Mouse (Mus musculus): Measurements from ENCODE around the gene Zswim8. TPM values are rescaled to one million over a fixed set of nuclear protein-coding genes. Genes with fewer than 3 reads are reported as not detected.

Gene Zswim8
- 48.8 and 105 TPM in 2 replicates for polyA plus RNA-seq (2011; ENCODE audit: insufficient read depth, insufficient read length, low replicate concordance, missing spikeins)

DNA sequence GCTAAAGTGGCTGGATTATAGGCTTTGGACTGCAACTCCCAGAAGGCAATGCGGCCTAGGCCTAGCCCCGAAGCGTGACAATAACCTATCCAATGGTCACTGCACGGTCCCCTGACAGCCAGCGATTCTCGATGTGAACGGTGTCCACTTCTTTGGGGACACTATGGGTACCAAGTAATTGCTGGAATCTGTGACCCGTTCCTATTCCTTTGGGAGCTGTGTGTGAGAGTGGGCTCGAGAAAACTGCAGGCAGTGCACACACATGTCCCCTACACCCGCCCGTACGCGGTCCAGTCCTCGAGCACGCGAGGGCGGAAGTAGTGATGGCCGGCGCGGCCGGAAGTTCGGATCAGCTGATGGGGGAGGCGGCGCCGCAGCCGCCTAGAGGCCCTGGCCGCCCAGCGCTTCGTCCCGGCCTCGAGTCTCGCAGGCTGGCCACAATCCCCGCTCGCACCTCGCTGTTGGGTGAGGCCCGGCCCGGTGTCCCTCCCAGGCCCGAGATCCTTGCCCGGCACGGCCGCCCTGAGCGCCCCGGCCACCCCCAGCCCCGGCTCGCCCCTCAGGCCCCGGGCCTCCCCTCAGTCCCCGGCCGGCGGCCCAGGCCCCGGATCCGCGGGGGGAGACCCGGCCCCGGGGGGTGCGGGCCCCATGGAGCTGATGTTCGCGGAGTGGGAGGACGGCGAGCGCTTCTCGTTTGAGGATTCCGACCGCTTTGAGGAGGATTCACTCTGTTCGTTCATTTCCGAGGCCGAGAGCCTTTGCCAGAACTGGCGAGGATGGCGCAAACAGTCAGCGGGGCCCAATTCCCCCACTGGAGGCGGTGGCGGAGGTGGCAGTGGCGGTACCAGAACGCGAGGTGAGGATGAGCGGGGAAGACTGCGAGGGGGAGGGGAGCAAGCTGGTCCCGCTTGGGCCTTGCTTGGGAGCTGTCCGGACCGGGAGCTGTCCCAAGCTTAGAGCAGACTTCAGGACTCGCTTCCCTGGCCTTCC, at the start of gene Zswim8:
Gene Zswim8, plus strand, starts transcription at position 352 of the 990 bp plus-strand sequence.
- under 1% methylated on average over 80 of the region's 80 CpGs for WGBS
- peaks cover 1% of the 10 kb centered on the region; the same call in 1 of the 2 replicates for H3K4me1 ChIP-seq (ENCODE audit: control insufficient read depth, insufficient read depth, low read length)
- TF ChIP-seq POLR2A (IDR thresholded peaks at IDR 0.05; ENCODE audit: borderline replicate concordance, control insufficient read depth, low read depth, low read length) (peak; percentile 89; the same call in 1 of the 2 replicates), CTCF (IDR thresholded peaks at IDR 0.05; ENCODE audit: control insufficient read depth, insufficient read depth, low read length) (peak; percentile 18; the same call in 1 of the 2 replicates)
- H3K4me3 ChIP-seq (replicated peaks; ENCODE audit: control insufficient read depth, low read depth, low read length): peak within 1 kb of the TSS; percentile 79
- peak within 1 kb of the TSS; percentile 25 for H3K27ac ChIP-seq (ENCODE audit: control insufficient read depth, insufficient read depth, low read depth, low read length, poor library complexity)

DNA sequence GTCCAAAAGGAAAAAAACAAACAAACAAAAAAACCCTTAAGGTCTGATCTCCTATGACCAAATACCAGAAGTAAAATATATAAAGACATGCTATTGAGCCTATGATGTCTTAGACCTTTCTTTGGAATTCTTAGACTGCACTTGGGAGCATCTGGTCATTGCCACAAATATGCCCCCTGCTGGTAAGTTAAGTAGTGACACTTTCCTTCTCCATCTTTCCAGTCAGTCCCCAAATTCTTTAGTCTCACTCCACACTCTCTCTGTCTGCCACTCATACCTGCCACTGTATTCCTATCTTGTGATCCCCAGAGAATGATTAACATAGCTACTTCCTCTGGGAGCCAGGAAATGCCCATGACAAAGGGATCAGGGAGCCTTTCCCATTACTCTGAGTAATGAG, 49.0 kb upstream of the Zswim8 start:
- TF ChIP-seq CTCF (IDR thresholded peaks at IDR 0.05; ENCODE audit: control insufficient read depth, insufficient read depth, low read length): no peak
- no peak for TF ChIP-seq POLR2A (IDR thresholded peaks at IDR 0.05; ENCODE audit: borderline replicate concordance, control insufficient read depth, low read depth, low read length)
- no peak overlapping the region for H3K4me3 ChIP-seq (replicated peaks; ENCODE audit: control insufficient read depth, low read depth, low read length)
- peaks cover 3% of the 10 kb centered on the region for H3K4me1 ChIP-seq (ENCODE audit: control insufficient read depth, insufficient read depth, low read length)
- no peak overlapping the region for H3K27ac ChIP-seq (ENCODE audit: control insufficient read depth, insufficient read depth, low read depth, low read length, poor library complexity)

DNA sequence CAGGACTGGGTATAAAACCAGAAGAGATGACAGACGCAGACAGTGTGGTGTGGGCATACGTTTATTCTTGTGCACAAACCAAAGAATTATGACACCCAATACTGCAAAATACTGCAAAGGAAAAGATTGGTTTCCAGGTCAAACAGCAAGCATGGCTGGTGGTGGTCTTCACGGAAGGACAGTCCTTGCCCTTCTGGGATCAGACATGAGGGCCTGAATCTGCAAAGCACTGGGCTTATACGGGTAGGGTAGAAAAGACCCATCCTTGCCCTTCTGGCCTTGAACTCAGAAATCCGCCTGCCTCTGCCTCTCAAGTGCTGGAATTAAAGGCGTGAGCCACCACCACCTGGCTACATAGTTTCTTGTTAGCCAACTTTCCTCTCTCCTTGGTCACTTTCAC, 48.5 kb upstream of the Zswim8 start:
- TF ChIP-seq CTCF (IDR thresholded peaks at IDR 0.05; ENCODE audit: control insufficient read depth, insufficient read depth, low read length) (no peak), POLR2A (IDR thresholded peaks at IDR 0.05; ENCODE audit: borderline replicate concordance, control insufficient read depth, low read depth, low read length) (no peak)
- 81% methylated on average over 6 of the region's 6 CpGs for WGBS
- Histone ChIP-seq H3K4me3 (replicated peaks; ENCODE audit: control insufficient read depth, low read depth, low read length) (no peak overlapping the region), H3K27ac (ENCODE audit: control insufficient read depth, insufficient read depth, low read depth, low read length, poor library complexity) (no peak overlapping the region), H3K4me1 (ENCODE audit: control insufficient read depth, insufficient read depth, low read length) (peaks cover 3% of the 10 kb centered on the region)

DNA sequence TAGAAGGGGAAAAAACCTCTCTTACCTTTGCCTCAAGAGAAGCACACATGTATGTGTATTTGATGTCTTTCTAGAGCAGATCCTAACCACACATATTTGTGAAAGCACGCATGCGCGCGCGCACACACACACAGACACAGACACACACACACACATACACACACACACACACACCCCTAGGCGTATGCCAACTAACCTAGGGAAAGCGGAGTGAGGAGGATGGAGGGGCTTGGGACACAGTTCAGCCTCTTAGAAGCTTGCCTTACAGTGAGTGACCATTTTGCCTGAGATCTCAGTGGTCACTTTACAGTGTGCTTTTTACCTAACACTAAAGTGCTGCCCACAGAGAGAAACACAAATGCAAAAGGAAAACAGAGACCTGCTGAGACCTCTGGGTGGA, 47.7 kb upstream of the Zswim8 start:
- 92% methylated on average over 7 of the region's 7 CpGs for WGBS
- Histone ChIP-seq H3K4me3 (replicated peaks; ENCODE audit: control insufficient read depth, low read depth, low read length) (no peak overlapping the region), H3K4me1 (ENCODE audit: control insufficient read depth, insufficient read depth, low read length) (peaks cover 1% of the 10 kb centered on the region), H3K27ac (ENCODE audit: control insufficient read depth, insufficient read depth, low read depth, low read length, poor library complexity) (no peak overlapping the region)
- TF ChIP-seq CTCF (IDR thresholded peaks at IDR 0.05; ENCODE audit: control insufficient read depth, insufficient read depth, low read length) (no peak), POLR2A (IDR thresholded peaks at IDR 0.05; ENCODE audit: borderline replicate concordance, control insufficient read depth, low read depth, low read length) (no peak)

DNA sequence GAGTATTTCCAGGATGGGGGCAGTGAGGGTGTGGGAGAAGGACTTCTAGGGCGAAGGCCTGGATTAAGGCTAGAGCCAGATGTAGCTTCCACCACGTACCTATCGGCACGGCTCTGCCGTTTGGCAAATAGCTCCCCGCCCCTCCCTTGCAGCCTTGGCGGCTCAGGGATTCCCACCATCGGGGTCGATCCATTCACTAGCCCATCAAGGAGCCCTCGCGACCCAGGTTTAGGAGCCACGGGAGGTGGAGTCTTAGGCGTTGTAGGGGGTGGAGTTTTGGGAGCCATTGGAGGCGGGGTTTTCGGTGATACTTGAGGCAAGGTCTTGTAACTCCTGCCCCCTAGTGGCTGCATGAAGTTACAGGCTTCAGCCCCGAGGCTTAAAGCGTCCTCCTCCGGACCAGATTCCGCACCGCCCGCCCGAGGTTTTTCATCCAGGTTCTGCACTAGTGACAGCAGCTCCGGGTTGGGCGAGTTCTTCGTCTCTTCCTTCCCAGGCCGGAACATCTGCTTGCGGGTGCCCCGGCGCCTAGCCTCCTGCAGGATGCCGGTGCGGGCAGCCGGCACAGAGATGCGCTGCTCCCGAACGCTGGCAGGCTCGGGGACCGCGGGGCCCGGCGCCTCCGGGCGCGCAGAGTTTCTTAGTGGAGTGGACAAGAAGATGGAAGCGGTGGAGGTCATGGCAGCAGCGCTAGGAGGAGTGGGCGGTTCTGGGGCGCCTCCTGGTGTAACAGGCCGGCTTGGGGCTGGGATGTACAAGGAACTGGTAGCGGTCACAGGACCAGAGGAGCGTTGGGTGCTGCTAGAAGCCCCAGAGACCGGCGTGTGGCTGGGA, 46.3 kb upstream of the Zswim8 start:
- Histone ChIP-seq H3K4me3 (replicated peaks; ENCODE audit: control insufficient read depth, low read depth, low read length) (peak overlapping the region; percentile 53), H3K4me1 (ENCODE audit: control insufficient read depth, insufficient read depth, low read length) (no peaks in the 10 kb centered on the region; the same call in 1 of the 2 replicates), H3K27ac (ENCODE audit: control insufficient read depth, insufficient read depth, low read depth, low read length, poor library complexity) (no peak overlapping the region)
- TF ChIP-seq POLR2A (IDR thresholded peaks at IDR 0.05; ENCODE audit: borderline replicate concordance, control insufficient read depth, low read depth, low read length) (peak; percentile 30; the same call in 1 of the 2 replicates), CTCF (IDR thresholded peaks at IDR 0.05; ENCODE audit: control insufficient read depth, insufficient read depth, low read length) (peak; percentile 90)
- 2% methylated on average over 52 of the region's 52 CpGs for WGBS

DNA sequence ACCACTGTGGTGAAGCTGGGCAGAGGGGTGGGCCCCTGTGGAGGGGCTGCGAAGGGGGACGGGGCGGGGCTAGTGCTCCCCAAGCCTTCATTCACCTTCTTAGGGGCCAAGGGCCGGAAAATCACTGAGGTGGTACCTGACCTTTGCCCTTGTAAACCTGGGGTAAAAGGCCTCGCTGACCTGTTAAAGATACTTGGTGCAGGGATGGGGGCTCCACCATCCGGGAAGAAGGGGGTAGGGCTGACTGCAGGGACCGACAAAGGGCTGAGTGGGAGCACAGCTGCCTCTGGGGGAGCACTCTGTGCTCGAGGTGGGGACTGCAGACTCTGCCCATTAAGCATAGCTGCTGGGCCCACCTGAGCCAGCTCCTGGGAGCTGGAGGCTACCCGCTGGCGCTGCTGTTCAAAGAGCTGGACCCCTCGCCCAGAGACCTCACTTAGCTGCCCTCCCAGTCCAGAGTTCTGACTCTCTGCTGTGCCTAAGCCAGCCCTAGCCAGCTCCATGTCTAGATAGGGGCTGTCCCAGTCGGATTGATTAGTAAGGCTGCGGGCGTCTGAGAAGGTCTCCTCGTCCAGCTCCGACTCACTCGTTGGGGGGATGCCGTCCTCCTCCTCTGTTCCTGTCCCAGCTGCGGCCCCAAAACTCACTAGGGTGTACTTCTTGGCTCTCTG, 45.6 kb upstream of the Zswim8 start:
- no peak overlapping the region for H3K27ac ChIP-seq (ENCODE audit: control insufficient read depth, insufficient read depth, low read depth, low read length, poor library complexity)
- TF ChIP-seq CTCF (IDR thresholded peaks at IDR 0.05; ENCODE audit: control insufficient read depth, insufficient read depth, low read length) (no peak), POLR2A (IDR thresholded peaks at IDR 0.05; ENCODE audit: borderline replicate concordance, control insufficient read depth, low read depth, low read length) (no peak)
- 54% methylated on average over 19 of the region's 19 CpGs for WGBS
- no peak overlapping the region for H3K4me3 ChIP-seq (replicated peaks; ENCODE audit: control insufficient read depth, low read depth, low read length)
- no peaks in the 10 kb centered on the region; the same call in 1 of the 2 replicates for H3K4me1 ChIP-seq (ENCODE audit: control insufficient read depth, insufficient read depth, low read length)

DNA sequence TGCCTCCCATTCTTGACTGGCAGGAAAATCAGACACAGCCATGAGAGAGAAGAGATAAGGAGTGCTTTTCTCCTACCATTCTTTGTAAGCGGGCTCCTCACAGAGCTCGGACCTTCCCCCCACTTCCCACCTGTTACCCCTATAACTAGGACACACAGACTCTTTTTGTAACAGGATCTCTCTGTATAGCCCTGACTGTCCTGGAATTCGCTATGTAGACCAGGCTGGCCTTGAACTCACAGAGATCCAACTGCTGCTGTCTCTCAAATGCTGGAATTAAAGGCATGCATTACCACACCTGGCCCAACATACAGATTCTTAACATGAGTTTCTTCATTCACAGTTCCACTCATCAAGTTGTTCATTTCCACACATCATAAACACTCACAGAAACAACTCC, 44.6 kb upstream of the Zswim8 start:
- Histone ChIP-seq H3K27ac (ENCODE audit: control insufficient read depth, insufficient read depth, low read depth, low read length, poor library complexity) (no peak overlapping the region), H3K4me1 (ENCODE audit: control insufficient read depth, insufficient read depth, low read length) (no peaks in the 10 kb centered on the region; the same call in 1 of the 2 replicates), H3K4me3 (replicated peaks; ENCODE audit: control insufficient read depth, low read depth, low read length) (no peak overlapping the region)
- WGBS: 86% methylated on average over 3 of the region's 3 CpGs
- TF ChIP-seq POLR2A (IDR thresholded peaks at IDR 0.05; ENCODE audit: borderline replicate concordance, control insufficient read depth, low read depth, low read length): no peak
- no peak for TF ChIP-seq CTCF (IDR thresholded peaks at IDR 0.05; ENCODE audit: control insufficient read depth, insufficient read depth, low read length)
